Mouse (Mus musculus) neural tube, embryonic 13.5 days (tissue): ENCODE data around the gene Cnksr3. TPM values are rescaled to one million over a fixed set of nuclear protein-coding genes. Genes with fewer than 3 reads are reported as not detected.

Source experiments
- ATAC-seq: fragments of 200-750 bp; cut with Nextera tagmentation; 2 replicates; pipeline ENCODE4 v1.8.0; 2017; ENCODE audit warnings: low read depth, mild to moderate bottlenecking, moderate TSS enrichment, moderate library complexity
- H3K27ac ChIP-seq: fragments of 300-500 bp; sonication (generic); replicated peaks from 2 replicates; pipeline ENCODE4 v1.5.1; 2015; ENCODE audit warnings: moderate library complexity, mild to moderate bottlenecking, inconsistent platforms
- H3K27me3 ChIP-seq: fragments of 300-500 bp; sonication (generic); 2 replicates; pipeline ENCODE4 v1.6.1; 2015; ENCODE audit warnings: mild to moderate bottlenecking, inconsistent platforms
- H3K36me3 ChIP-seq: fragments of 300-500 bp; sonication (generic); 2 replicates; pipeline ENCODE4 v1.6.1; 2015; ENCODE audit warnings: mild to moderate bottlenecking, inconsistent platforms
- H3K4me1 ChIP-seq: fragments of 300-500 bp; sonication (generic); replicated peaks from 2 replicates; pipeline ENCODE4 v1.6.1; 2015; ENCODE audit warnings: inconsistent platforms
- H3K4me2 ChIP-seq: fragments of 300-500 bp; sonication (generic); 2 replicates; pipeline ENCODE4 v1.6.1; 2015; ENCODE audit warnings: inconsistent platforms, mild to moderate bottlenecking, moderate library complexity
- H3K4me3 ChIP-seq: fragments of 300-500 bp; sonication (generic); 2 replicates; pipeline ENCODE4 v1.5.1; 2015; ENCODE audit warnings: mild to moderate bottlenecking, inconsistent platforms
- H3K9ac ChIP-seq: fragments of 300-500 bp; sonication (generic); 2 replicates; pipeline ENCODE4 v1.6.1; 2015; ENCODE audit warnings: moderate library complexity, mild to moderate bottlenecking, inconsistent platforms
- H3K9me3 ChIP-seq: fragments of 300-500 bp; sonication (generic); 2 replicates; pipeline ENCODE4 v1.6.1; 2016; ENCODE audit warnings: inconsistent platforms
- WGBS: fragments of 180-500 bp; shearing (Covaris S2); methylation state at CpG from one replicate; pipeline ENCODE4 v1.1.7; 2015; 5-methylcytosine and 5-hydroxymethylcytosine counted together
- polyA plus RNA-seq: library from polyadenylated mRNA; unstranded; fragments of >200 nt; fragmentation: Nextera tagmentation; extraction: Ambion mirVana; gene quantifications from 2 replicates; pipeline ENCODE4 v1.2.1, GENCODE M21; 2015

Gene Cnksr3
- polyA plus RNA-seq, 1 experiment from 2014 or later = 2.6 TPM

GRCm38 (mm10) chr10:7209691-7210455 lies 2.2 kb downstream of the Cnksr3 start:
- Histone ChIP-seq H3K4me3 (peak overlapping the region; percentile 80), H3K36me3 (no peaks in the 10 kb centered on the region), H3K4me1 (peaks cover 20% of the 10 kb centered on the region), H3K9me3 (no peaks in the 10 kb centered on the region), H3K9ac (no peak overlapping the region), H3K27me3 (peaks cover 3% of the 10 kb centered on the region), H3K4me2 (peak overlapping the region; percentile 98), H3K27ac (no peak overlapping the region)
- 75% methylated on average over 5 of the region's 5 CpGs for WGBS
- no peak for ATAC-seq

GRCm38 (mm10) chr10:7208859-7209441 lies 3.1 kb downstream of the Cnksr3 start:
- Histone ChIP-seq H3K27me3 (peaks cover 3% of the 10 kb centered on the region), H3K4me3 (no peak overlapping the region), H3K9ac (no peak overlapping the region), H3K27ac (no peak overlapping the region), H3K4me1 (peaks cover 20% of the 10 kb centered on the region), H3K4me2 (0 out of 2 replicates have a peak overlapping the region, but pooled peaks have one; percentile 98), H3K9me3 (no peaks in the 10 kb centered on the region), H3K36me3 (no peaks in the 10 kb centered on the region)
- WGBS = 84% methylated on average over 10 of the region's 10 CpGs
- ATAC-seq = no peak

GRCm38 (mm10) chr10:7207301-7207700 lies 4.7 kb downstream of the Cnksr3 start:
- H3K4me2 ChIP-seq = no peak overlapping the region
- ATAC-seq = no peak

GRCm38 (mm10) chr10:7206571-7206970 lies 5.5 kb downstream of the Cnksr3 start:
- Histone ChIP-seq H3K27me3 (no peaks in the 10 kb centered on the region; the same call in 1 of the 2 replicates), H3K4me3 (no peak overlapping the region), H3K4me2 (no peak overlapping the region), H3K4me1 (peaks cover 13% of the 10 kb centered on the region), H3K9me3 (no peaks in the 10 kb centered on the region), H3K27ac (no peak overlapping the region), H3K36me3 (no peaks in the 10 kb centered on the region), H3K9ac (no peak overlapping the region)
- 71% methylated on average over 7 of the region's 7 CpGs for WGBS
- no peak for ATAC-seq

More at GRCm38 (mm10) chr10:7207301-7207700, 4.7 kb downstream of the Cnksr3 start:
- Histone ChIP-seq H3K27ac (no peak overlapping the region), H3K9ac (no peak overlapping the region), H3K4me1 (peaks cover 13% of the 10 kb centered on the region), H3K4me3 (no peak overlapping the region), H3K9me3 (no peaks in the 10 kb centered on the region), H3K27me3 (no peaks in the 10 kb centered on the region; the same call in 1 of the 2 replicates), H3K36me3 (no peaks in the 10 kb centered on the region)
- 74% methylated on average over 11 of the region's 11 CpGs for WGBS

- no peak overlapping the region for H3K4me2 ChIP-seq
- H3K27ac ChIP-seq = no peak overlapping the region
- ATAC-seq = no peak
- no peak overlapping the region for H3K4me3 ChIP-seq
- no peak overlapping the region for H3K9ac ChIP-seq
- no peaks in the 10 kb centered on the region for H3K27me3 ChIP-seq
- WGBS = 70% methylated on average over 3 of the region's 3 CpGs
- no peaks in the 10 kb centered on the region for H3K9me3 ChIP-seq
- H3K36me3 ChIP-seq = no peaks in the 10 kb centered on the region
- H3K4me1 ChIP-seq = peaks cover 7% of the 10 kb centered on the region
These were observed 6.5 kb downstream of the Cnksr3 start for GRCm38 (mm10) chr10:7205576-7205975.

GRCm38 (mm10) chr10:7204953-7205352 lies 7.1 kb downstream of the Cnksr3 start:
- Histone ChIP-seq H3K4me3 (no peak overlapping the region), H3K4me2 (no peak overlapping the region), H3K9me3 (no peaks in the 10 kb centered on the region), H3K27me3 (no peaks in the 10 kb centered on the region), H3K4me1 (peaks cover under 1% of the 10 kb centered on the region; the same call in 1 of the 2 replicates), H3K9ac (no peak overlapping the region), H3K27ac (no peak overlapping the region), H3K36me3 (no peaks in the 10 kb centered on the region)
- WGBS = 86% methylated on average over 3 of the region's 3 CpGs
- ATAC-seq = no peak

GRCm38 (mm10) chr10:7202576-7202975 lies 9.5 kb downstream of the Cnksr3 start:
- Histone ChIP-seq H3K9me3 (no peaks in the 10 kb centered on the region), H3K27ac (no peak overlapping the region), H3K4me3 (no peak overlapping the region), H3K36me3 (no peaks in the 10 kb centered on the region), H3K9ac (no peak overlapping the region), H3K27me3 (no peaks in the 10 kb centered on the region), H3K4me2 (no peak overlapping the region), H3K4me1 (no peaks in the 10 kb centered on the region)
- no peak for ATAC-seq
- 89% methylated on average over 9 of the region's 9 CpGs for WGBS

- Histone ChIP-seq H3K27me3 (no peaks in the 10 kb centered on the region), H3K27ac (no peak overlapping the region), H3K4me1 (no peaks in the 10 kb centered on the region), H3K36me3 (no peaks in the 10 kb centered on the region), H3K9me3 (no peaks in the 10 kb centered on the region), H3K9ac (no peak overlapping the region), H3K4me3 (no peak overlapping the region), H3K4me2 (no peak overlapping the region)
- 89% methylated on average over 7 of the region's 7 CpGs for WGBS
- ATAC-seq = no peak
These were observed 11.4 kb downstream of the Cnksr3 start for GRCm38 (mm10) chr10:7200665-7201064.

- Histone ChIP-seq H3K9ac (no peak overlapping the region), H3K4me1 (no peaks in the 10 kb centered on the region), H3K9me3 (no peaks in the 10 kb centered on the region), H3K4me2 (no peak overlapping the region), H3K27ac (no peak overlapping the region), H3K4me3 (no peak overlapping the region), H3K27me3 (no peaks in the 10 kb centered on the region), H3K36me3 (no peaks in the 10 kb centered on the region)
- ATAC-seq = no peak
These were observed 13.8 kb downstream of the Cnksr3 start for GRCm38 (mm10) chr10:7198201-7198600.

GRCm38 (mm10) chr10:7197733-7198132 lies 14.3 kb downstream of the Cnksr3 start:
- no peak overlapping the region for H3K9ac ChIP-seq
- ATAC-seq = no peak
- no peaks in the 10 kb centered on the region for H3K36me3 ChIP-seq
- H3K4me2 ChIP-seq = no peak overlapping the region
- WGBS = 92% methylated on average over 6 of the region's 6 CpGs
- H3K27ac ChIP-seq = no peak overlapping the region
- H3K4me1 ChIP-seq = no peaks in the 10 kb centered on the region
- H3K27me3 ChIP-seq = no peaks in the 10 kb centered on the region
- H3K4me3 ChIP-seq = no peak overlapping the region
- H3K9me3 ChIP-seq = no peaks in the 10 kb centered on the region

GRCm38 (mm10) chr10:7196668-7197400 lies 15.2 kb downstream of the Cnksr3 start:
- no peak for ATAC-seq
- WGBS = 82% methylated on average over 8 of the region's 8 CpGs

GRCm38 (mm10) chr10:7195927-7196326 lies 16.1 kb downstream of the Cnksr3 start:
- 88% methylated on average over 6 of the region's 6 CpGs for WGBS

More at GRCm38 (mm10) chr10:7196668-7197400, 15.2 kb downstream of the Cnksr3 start:
- Histone ChIP-seq H3K36me3 (no peaks in the 10 kb centered on the region), H3K9me3 (no peaks in the 10 kb centered on the region), H3K4me2 (no peak overlapping the region), H3K4me3 (no peak overlapping the region), H3K9ac (no peak overlapping the region), H3K27me3 (no peaks in the 10 kb centered on the region), H3K4me1 (no peaks in the 10 kb centered on the region), H3K27ac (no peak overlapping the region)

More at GRCm38 (mm10) chr10:7195927-7196326, 16.1 kb downstream of the Cnksr3 start:
- Histone ChIP-seq H3K36me3 (no peaks in the 10 kb centered on the region), H3K4me3 (no peak overlapping the region), H3K4me2 (no peak overlapping the region), H3K27ac (no peak overlapping the region), H3K27me3 (no peaks in the 10 kb centered on the region), H3K4me1 (no peaks in the 10 kb centered on the region), H3K9me3 (no peaks in the 10 kb centered on the region), H3K9ac (no peak overlapping the region)
- no peak for ATAC-seq
